Mouse (Mus musculus): Measurements from ENCODE around the gene Dcbld2. TPM values are rescaled to one million over a fixed set of nuclear protein-coding genes. Genes with fewer than 3 reads are reported as not detected.

The Dcbld2 gene
- polyA plus RNA-seq (2012; ENCODE audit: low replicate concordance), result 0.59 and 0.72 TPM in 2 replicates

GRCm38 (mm10) chr16:58408062-58408486 is at the start of gene Dcbld2:
Gene Dcbld2, plus strand, starts transcription at chr16:58408443.

Other genes starting within 250 kb of the Dcbld2 start
- 57.2 and 67.0 TPM in 2 replicates for gene St3gal6, start 115.8 kb downstream of the Dcbld2 start, polyA plus RNA-seq (2012; ENCODE audit: low replicate concordance)
- not detected in 2 replicates for gene Gm813, start 208.5 kb downstream of the Dcbld2 start, polyA plus RNA-seq (2012; ENCODE audit: low replicate concordance)
- gene E330017A01Rik, start 230.3 kb downstream of the Dcbld2 start, polyA plus RNA-seq (2012; ENCODE audit: low replicate concordance), result not detected in 2 replicates